Mouse (Mus musculus): ENCODE measurements around the gene Ppm1h. TPM values are rescaled to one million over a fixed set of nuclear protein-coding genes. Genes with fewer than 3 reads are reported as not detected.
A peak's percentile ranks its signal among the peaks of the same experiment; 100 is the strongest.

Gene Ppm1h
- total and polyA plus RNA-seq, 3 experiments: 1.2 to 1.3 (median 1.3) TPM

DNA sequence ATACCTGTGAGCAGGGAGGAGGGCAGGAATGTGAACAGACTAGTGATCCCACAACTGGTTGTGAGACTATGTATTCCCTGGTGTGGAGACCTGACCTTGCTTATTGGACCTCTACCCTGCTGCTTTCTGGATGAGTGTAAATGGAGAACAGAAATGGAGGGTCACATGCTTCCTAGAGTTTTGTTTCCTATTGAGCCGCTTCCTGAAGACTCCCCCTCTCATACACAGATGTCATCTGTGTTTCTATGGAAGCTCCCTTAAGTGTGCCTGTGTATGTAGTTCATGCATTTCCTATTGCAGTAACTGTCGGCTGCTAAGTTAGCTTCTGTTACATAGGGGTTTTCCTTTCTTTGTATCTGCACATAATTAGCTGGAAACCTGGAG lies 75.4 kb downstream of the Ppm1h start:
- H3K36me3 ChIP-seq (replicated peaks in 1 of 2; ENCODE audit: control insufficient read depth in 1 of 2, insufficient read depth in 1 of 2, low read length in 1 of 2): no peaks in the 10 kb centered on the region
- H3K9ac ChIP-seq (ENCODE audit: insufficient read depth, low read depth): no peak overlapping the region
- peak; percentile 40 for DNase-seq (ENCODE audit: extremely low read depth)
- no peak overlapping the region for H3K4me3 ChIP-seq (replicated peaks in 1 of 3; ENCODE audit: low read depth in 2 of 3, low read length in 2 of 3, poor library complexity in 1 of 3)
- H3K4me2 ChIP-seq (ENCODE audit: insufficient read depth, low read depth, poor library complexity, severe bottlenecking): peak overlapping the region; percentile 22
- H3K27me3 ChIP-seq (replicated peaks): peaks cover 2% of the 10 kb centered on the region
- no peaks in the 10 kb centered on the region for H3K79me2 ChIP-seq (replicated peaks; ENCODE audit: control insufficient read depth, extremely low read depth, insufficient read depth, poor library complexity, severe bottlenecking)
- no peak for TF ChIP-seq ZMIZ1 (IDR thresholded peaks at IDR 0.05; ENCODE audit: low read depth, low read length)
- TF ChIP-seq CHD1 (IDR thresholded peaks at IDR 0.05; ENCODE audit: low read depth, low read length): no peak
- TF ChIP-seq RAD21 (IDR thresholded peaks at IDR 0.05; ENCODE audit: low read depth, low read length): no peak
- 0 out of 2 replicates have a peak, but pooled peaks have one; percentile 13 for TF ChIP-seq JUND (conservative IDR thresholded peaks at IDR 0.05; ENCODE audit: low read depth, low read length)
- TF ChIP-seq TBP (conservative IDR thresholded peaks at IDR 0.05; ENCODE audit: low read depth, low read length): no peak
- no peak for TF ChIP-seq UBTF (IDR thresholded peaks at IDR 0.05; ENCODE audit: low read depth, low read length)
- no peak for TF ChIP-seq POLR2AphosphoS2 (IDR thresholded peaks at IDR 0.05; ENCODE audit: low read depth, low read length)
- TF ChIP-seq BHLHE40 (IDR thresholded peaks at IDR 0.05; ENCODE audit: low read depth, low read length): peak; percentile 67
- TF ChIP-seq NRF1 (IDR thresholded peaks at IDR 0.05; ENCODE audit: low read depth, low read length): no peak
- TF ChIP-seq MYC (IDR thresholded peaks at IDR 0.05; ENCODE audit: low read depth, low read length): no peak
- TF ChIP-seq POLR2A (IDR thresholded peaks at IDR 0.05; ENCODE audit: low read depth, low read length): no peak
- TF ChIP-seq ELF1 (IDR thresholded peaks at IDR 0.05; ENCODE audit: low read depth, low read length): no peak
- TF ChIP-seq ETS1 (conservative IDR thresholded peaks at IDR 0.05; ENCODE audit: low read depth, low read length): peak; percentile 31; the same call in 1 of the 2 replicates
- TF ChIP-seq MAX (IDR thresholded peaks at IDR 0.05; ENCODE audit: low read length): 0 out of 2 replicates have a peak, but pooled peaks have one; percentile 17
- no peak for TF ChIP-seq IRF4 (IDR thresholded peaks at IDR 0.05; ENCODE audit: low read depth, low read length)
- no peak for TF ChIP-seq SMC3 (IDR thresholded peaks at IDR 0.05; ENCODE audit: low read depth, low read length)
- TF ChIP-seq TCF12 (IDR thresholded peaks at IDR 0.05; ENCODE audit: low read depth, low read length): no peak
- TF ChIP-seq JUN (IDR thresholded peaks at IDR 0.05; ENCODE audit: insufficient read depth, low read depth, low read length): no peak
- no peak for TF ChIP-seq CHD2 (IDR thresholded peaks at IDR 0.05; ENCODE audit: low read length)
- TF ChIP-seq KAT2A (IDR thresholded peaks at IDR 0.05; ENCODE audit: insufficient replicate concordance, low read length): no peak
- TF ChIP-seq MXI1 (IDR thresholded peaks at IDR 0.05; ENCODE audit: low read depth, low read length): no peak
- TF ChIP-seq CTCF (conservative IDR thresholded peaks at IDR 0.05 in 1 of 2, IDR thresholded peaks at IDR 0.05 in 1 of 2; ENCODE audit: low read depth in 2 of 2, low read length in 2 of 2): no peak
- peak; percentile 67 for TF ChIP-seq EP300 (IDR thresholded peaks at IDR 0.05; ENCODE audit: low read length)
- TF ChIP-seq ZNF384 (IDR thresholded peaks at IDR 0.05; ENCODE audit: low read depth, low read length): no peak
- no peak for TF ChIP-seq HCFC1 (IDR thresholded peaks at IDR 0.05; ENCODE audit: low read depth, low read length)
- no peak for TF ChIP-seq USF2 (conservative IDR thresholded peaks at IDR 0.05; ENCODE audit: low read depth, low read length)
- TF ChIP-seq NELFE (IDR thresholded peaks at IDR 0.05; ENCODE audit: low read depth, low read length): no peak
- dilution Hi-C loops (cut with MboI; ENCODE audit: extremely low pct_ligation_motif_present, extremely low pct_unique_long_range_greater_than_20kb, low sequenced_read_pairs): no loop called here
- H3K9me3 ChIP-seq (replicated peaks; ENCODE audit: low read length): no peaks in the 10 kb centered on the region
- no peak overlapping the region for H3K27ac ChIP-seq (ENCODE audit: insufficient read depth, low read depth)
- in situ Hi-C loops (cut with MboI; ENCODE audit: low pct_ligation_motif_present, low pct_unique_long_range_greater_than_20kb, low sequenced_read_pairs): no loop called here
- H3K4me1 ChIP-seq (ENCODE audit: control insufficient read depth in 1 of 2, insufficient read depth in 2 of 2): peaks cover 7 to 54% of the 10 kb centered on the region in 2 experiments
